Mouse (Mus musculus): ENCODE data around the gene Enox1. TPM values are rescaled to one million over a fixed set of nuclear protein-coding genes. Genes with fewer than 3 reads are reported as not detected.
A peak's percentile ranks its signal among the peaks of the same experiment; 100 is the strongest.

Enox1 gene
- total and polyA plus RNA-seq, 2 experiments from 2014 or later, result 23.1 to 49.6 TPM

GRCm38 (mm10) chr14:77377873-77378272 is 221.3 kb downstream of the Enox1 start:
- no peaks in the 10 kb centered on the region for H3K9me3 ChIP-seq (ENCODE audit: low read length)
- no peak overlapping the region for H3K9ac ChIP-seq (replicated peaks; ENCODE audit: low read length, poor library complexity, severe bottlenecking)
- H3K36me3 ChIP-seq (ENCODE audit: insufficient read depth, low read length), result no peaks in the 10 kb centered on the region
- peak overlapping the region; percentile 19; the same call in 1 of the 2 replicates for H3K4me2 ChIP-seq (ENCODE audit: low read depth, low read length, poor library complexity, severe bottlenecking)
- WGBS, result 18% methylated on average over 5 of the region's 5 CpGs
- peaks cover 5% of the 10 kb centered on the region; the same call in 1 of the 2 replicates for H3K4me1 ChIP-seq (ENCODE audit: insufficient read depth, low read length)
- H3K27me3 ChIP-seq (ENCODE audit: insufficient read depth, low read length), result no peaks in the 10 kb centered on the region
- 0 out of 2 replicates have a peak overlapping the region, but pooled peaks have one; percentile 12 for H3K27ac ChIP-seq (ENCODE audit: low read depth, low read length)
- TF ChIP-seq CTCF (IDR thresholded peaks at IDR 0.05), result no peak
- DNase-seq (ENCODE audit: low spot score) (peak; percentile 46), ATAC-seq (ENCODE audit: low FRiP score) (no peak; the same call in 1 of the 2 replicates)
- H3K4me3 ChIP-seq (ENCODE audit: low read depth, low read length), result no peak overlapping the region

- Histone ChIP-seq H3K9me3 (ENCODE audit: low read length) (no peaks in the 10 kb centered on the region), H3K27me3 (ENCODE audit: insufficient read depth, low read length) (no peaks in the 10 kb centered on the region), H3K27ac (ENCODE audit: low read depth, low read length) (no peak overlapping the region), H3K4me2 (ENCODE audit: low read depth, low read length, poor library complexity, severe bottlenecking) (no peak overlapping the region), H3K9ac (replicated peaks; ENCODE audit: low read length, poor library complexity, severe bottlenecking) (no peak overlapping the region), H3K36me3 (ENCODE audit: insufficient read depth, low read length) (no peaks in the 10 kb centered on the region), H3K4me1 (ENCODE audit: insufficient read depth, low read length) (peaks cover 6% of the 10 kb centered on the region), H3K4me3 (ENCODE audit: low read depth, low read length) (no peak overlapping the region)
- WGBS, result 15% methylated on average over 2 of the region's 2 CpGs
- no peak for DNase-seq (ENCODE audit: low spot score)
- TF ChIP-seq CTCF (IDR thresholded peaks at IDR 0.05), result no peak
- no peak for ATAC-seq (ENCODE audit: low FRiP score)
Observed at GRCm38 (mm10) chr14:77381532-77381931, 225.0 kb downstream of the Enox1 start.

GRCm38 (mm10) chr14:77385621-77386020 is 229.1 kb downstream of the Enox1 start:
- H3K9ac ChIP-seq (replicated peaks; ENCODE audit: low read length, poor library complexity, severe bottlenecking), result no peak overlapping the region
- peaks cover 3% of the 10 kb centered on the region; the same call in 1 of the 2 replicates for H3K4me1 ChIP-seq (ENCODE audit: insufficient read depth, low read length)
- DNase-seq (ENCODE audit: low spot score) (peak; percentile 5), ATAC-seq (ENCODE audit: low FRiP score) (no peak)
- no peaks in the 10 kb centered on the region for H3K27me3 ChIP-seq (ENCODE audit: insufficient read depth, low read length)
- no peaks in the 10 kb centered on the region for H3K9me3 ChIP-seq (ENCODE audit: low read length)
- no peak overlapping the region for H3K27ac ChIP-seq (ENCODE audit: low read depth, low read length)
- no peaks in the 10 kb centered on the region for H3K36me3 ChIP-seq (ENCODE audit: insufficient read depth, low read length)
- H3K4me2 ChIP-seq (ENCODE audit: low read depth, low read length, poor library complexity, severe bottlenecking), result no peak overlapping the region
- 23% methylated on average over 9 of the region's 9 CpGs for WGBS
- H3K4me3 ChIP-seq (ENCODE audit: low read depth, low read length), result no peak overlapping the region
- TF ChIP-seq CTCF (IDR thresholded peaks at IDR 0.05), result no peak

GRCm38 (mm10) chr14:77387877-77388276 is 231.3 kb downstream of the Enox1 start:
- Histone ChIP-seq H3K36me3 (ENCODE audit: insufficient read depth, low read length) (no peaks in the 10 kb centered on the region), H3K27me3 (ENCODE audit: insufficient read depth, low read length) (no peaks in the 10 kb centered on the region), H3K27ac (ENCODE audit: low read depth, low read length) (no peak overlapping the region), H3K4me3 (ENCODE audit: low read depth, low read length) (no peak overlapping the region), H3K4me1 (ENCODE audit: insufficient read depth, low read length) (peaks cover 3% of the 10 kb centered on the region; the same call in 1 of the 2 replicates), H3K9ac (replicated peaks; ENCODE audit: low read length, poor library complexity, severe bottlenecking) (no peak overlapping the region), H3K9me3 (ENCODE audit: low read length) (no peaks in the 10 kb centered on the region), H3K4me2 (ENCODE audit: low read depth, low read length, poor library complexity, severe bottlenecking) (no peak overlapping the region)
- ATAC-seq (ENCODE audit: low FRiP score) (no peak), DNase-seq (ENCODE audit: low spot score) (no peak)
- 91% methylated on average over 2 of the region's 2 CpGs for WGBS
- TF ChIP-seq CTCF (IDR thresholded peaks at IDR 0.05), result no peak

GRCm38 (mm10) chr14:77389276-77389675 is 232.7 kb downstream of the Enox1 start:
- H3K4me3 ChIP-seq (ENCODE audit: low read depth, low read length), result no peak overlapping the region
- H3K27me3 ChIP-seq (ENCODE audit: insufficient read depth, low read length), result no peaks in the 10 kb centered on the region
- H3K27ac ChIP-seq (ENCODE audit: low read depth, low read length), result no peak overlapping the region
- no peaks in the 10 kb centered on the region for H3K36me3 ChIP-seq (ENCODE audit: insufficient read depth, low read length)
- no peak overlapping the region for H3K9ac ChIP-seq (replicated peaks; ENCODE audit: low read length, poor library complexity, severe bottlenecking)
- no peaks in the 10 kb centered on the region for H3K9me3 ChIP-seq (ENCODE audit: low read length)
- peaks cover 3% of the 10 kb centered on the region; the same call in 1 of the 2 replicates for H3K4me1 ChIP-seq (ENCODE audit: insufficient read depth, low read length)
- 86% methylated on average over 5 of the region's 5 CpGs for WGBS
- no peak overlapping the region for H3K4me2 ChIP-seq (ENCODE audit: low read depth, low read length, poor library complexity, severe bottlenecking)
- ATAC-seq (ENCODE audit: low FRiP score) (no peak), DNase-seq (ENCODE audit: low spot score) (no peak)
- no peak for TF ChIP-seq CTCF (IDR thresholded peaks at IDR 0.05)

- Histone ChIP-seq H3K4me1 (ENCODE audit: insufficient read depth, low read length) (no peaks in the 10 kb centered on the region), H3K4me2 (ENCODE audit: low read depth, low read length, poor library complexity, severe bottlenecking) (no peak overlapping the region), H3K9me3 (ENCODE audit: low read length) (no peaks in the 10 kb centered on the region), H3K27ac (ENCODE audit: low read depth, low read length) (no peak overlapping the region), H3K4me3 (ENCODE audit: low read depth, low read length) (no peak overlapping the region), H3K9ac (replicated peaks; ENCODE audit: low read length, poor library complexity, severe bottlenecking) (no peak overlapping the region), H3K27me3 (ENCODE audit: insufficient read depth, low read length) (no peaks in the 10 kb centered on the region), H3K36me3 (ENCODE audit: insufficient read depth, low read length) (no peaks in the 10 kb centered on the region)
- no peak for DNase-seq (ENCODE audit: low spot score)
- TF ChIP-seq CTCF (IDR thresholded peaks at IDR 0.05), result no peak
- no peak for ATAC-seq (ENCODE audit: low FRiP score)
- 41% methylated on average over 1 of the region's 1 CpGs for WGBS
Observed at GRCm38 (mm10) chr14:77392476-77392875, 235.9 kb downstream of the Enox1 start.

Measured in midbrain, postnatal 0 days (tissue).